Mouse (Mus musculus) small intestine, adult 2 months (tissue): ENCODE results near the gene Tnfaip1.

Experiments used
- CTCF ChIP-seq: fragments of 200-500 bp; IDR thresholded peaks from 2 replicates; pipeline ENCODE4 v1.5.1; 2012; ENCODE audit warnings: low read depth, mild to moderate bottlenecking, control low read depth, inconsistent platforms, low read length, moderate library complexity, mixed read lengths; ENCODE audit not compliant: insufficient replicate concordance, insufficient read length; ENCODE audit errors: extremely low read depth
- POLR2A ChIP-seq: fragments of 200-500 bp; IDR thresholded peaks from 2 replicates; pipeline ENCODE4 v1.6.1; 2012; ENCODE audit warnings: low read depth, mild to moderate bottlenecking, control low read depth, inconsistent platforms, low read length, moderate library complexity

GRCm38 (mm10) chr11:78497544-78498522 is 38.3 kb downstream of the Tnfaip1 start, which contains the start of gene Sarm1:
- TF ChIP-seq CTCF = no peak
- TF ChIP-seq POLR2A = no peak
